Mouse (Mus musculus) embryonic fibroblast, embryonic 13.5 days (primary cell): ENCODE data around the gene Itpk1.

Experiments used
- CTCF ChIP-seq: IDR thresholded peaks from 2 replicates; pipeline ENCODE4 v1.5.1; 2011; ENCODE audit warnings: mild to moderate bottlenecking, control low read depth, low read length, moderate library complexity, borderline replicate concordance; ENCODE audit not compliant: insufficient read depth
- POLR2A ChIP-seq: IDR thresholded peaks from 2 replicates; pipeline ENCODE4 v1.6.1; 2011; ENCODE audit warnings: low read depth, mild to moderate bottlenecking, control low read depth, low read length, moderate library complexity

DNA sequence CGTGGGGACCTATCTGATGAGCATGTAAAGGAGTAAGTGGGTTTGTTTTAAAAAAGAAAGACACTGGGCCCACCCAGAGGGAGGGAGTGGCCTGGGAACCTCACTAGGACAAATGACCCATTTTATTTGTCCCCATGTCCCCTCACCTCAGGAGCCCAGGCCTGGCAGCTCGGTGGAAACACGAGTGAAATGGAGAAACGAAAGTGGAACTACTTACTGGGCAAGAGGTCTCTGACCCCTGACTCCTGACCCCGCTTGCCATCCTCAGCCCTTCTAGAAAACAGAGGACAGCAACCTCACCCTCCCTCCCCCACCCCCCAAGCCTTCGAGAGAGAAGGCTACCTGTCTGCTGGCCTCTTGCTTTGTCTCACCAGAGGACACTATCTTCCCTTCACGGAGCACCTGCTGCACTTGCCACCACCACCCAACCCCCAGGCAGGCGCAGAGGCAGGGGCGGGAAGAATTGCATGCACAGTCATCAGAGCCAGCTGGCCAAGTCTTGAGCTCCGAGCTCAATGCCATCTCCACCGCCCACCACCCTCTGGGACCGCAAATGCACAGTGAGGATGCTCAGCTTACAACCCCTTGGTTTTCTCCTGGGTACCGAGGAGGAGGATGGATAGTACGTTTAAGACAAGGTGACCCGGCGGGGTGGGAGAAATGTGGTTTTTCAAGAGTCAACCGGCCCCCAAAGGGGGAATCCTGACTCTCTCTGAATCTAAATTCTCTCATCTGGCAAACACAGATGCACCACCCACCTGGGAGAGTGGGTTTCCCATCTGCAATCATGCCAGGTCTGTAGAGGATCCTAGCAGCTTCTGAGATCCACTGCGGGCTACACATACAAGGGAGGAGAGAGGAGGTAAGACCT lies 9.1 kb downstream of the Itpk1 start:
- TF ChIP-seq POLR2A (no peak), CTCF (no peak)
